Mouse (Mus musculus): ENCODE data around the gene Wwox.

GRCm38 (mm10) chr8:114872491-114872890 is 433.0 kb downstream of the Wwox start:
- TF ChIP-seq CTCF (IDR thresholded peaks at IDR 0.05; ENCODE audit: low read depth) (no peak), EP300 (IDR thresholded peaks at IDR 0.05; ENCODE audit: low read depth) (no peak)

Data from liver, embryonic 14.5 days (tissue).